Mouse (Mus musculus): ENCODE results near the gene Flg. TPM values are rescaled to one million over a fixed set of nuclear protein-coding genes. Genes with fewer than 3 reads are reported as not detected.

Gene Flg
- polyA plus RNA-seq (2011; ENCODE audit: insufficient read depth, insufficient read length, low read depth, missing spikeins), result 0.65 TPM in 1 of 2 replicates, not detected in the other

DNA sequence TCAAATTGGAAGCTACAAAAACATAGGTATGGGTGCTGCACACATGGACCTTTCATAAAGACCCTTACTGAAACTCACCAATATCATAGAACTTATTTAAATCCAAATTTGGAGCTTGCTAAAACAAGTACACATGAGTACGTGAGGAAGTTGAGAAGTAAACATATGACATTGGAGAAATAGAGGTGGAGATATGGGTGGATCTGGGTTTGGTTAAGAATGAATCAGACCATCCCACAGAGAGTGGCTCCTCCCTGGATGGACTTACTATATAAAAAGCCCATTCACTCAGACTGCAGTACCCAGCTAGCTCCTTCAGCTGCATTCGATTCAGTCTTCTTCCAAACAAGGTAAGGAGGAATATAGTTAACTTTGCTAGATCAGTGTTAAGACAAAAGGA, at the start of gene Flg:
Flg (plus strand) TSS at position 301 of the 400 bp plus-strand sequence.
- H3K4me3 ChIP-seq (ENCODE audit: low read depth, low read length), result no peak within 1 kb of the TSS
- no peak within 1 kb of the TSS for H3K27ac ChIP-seq (ENCODE audit: insufficient read depth, low read length)
- H3K9me3 ChIP-seq (replicated peaks; ENCODE audit: control insufficient read depth, insufficient read depth, low read length, poor library complexity, severe bottlenecking), result no peaks in the 10 kb centered on the region
- TF ChIP-seq POLR2A (IDR thresholded peaks at IDR 0.05; ENCODE audit: insufficient read depth, low read length) (no peak), CTCF (IDR thresholded peaks at IDR 0.05; ENCODE audit: low read depth, low read length) (no peak), EP300 (IDR thresholded peaks at IDR 0.05; ENCODE audit: insufficient read depth, low read depth, low read length) (no peak)
- no peak within 1 kb of the TSS for H3K9ac ChIP-seq (ENCODE audit: low read depth, poor library complexity, severe bottlenecking)
- no peaks in the 10 kb centered on the region for H3K36me3 ChIP-seq (ENCODE audit: control insufficient read depth, insufficient read depth, low read length, poor library complexity, severe bottlenecking)
- H3K27me3 ChIP-seq (ENCODE audit: control insufficient read depth, insufficient read depth, low read length, poor library complexity, severe bottlenecking), result no peaks in the 10 kb centered on the region
- H3K4me1 ChIP-seq (ENCODE audit: control insufficient read depth, insufficient read depth, low read length), result no peaks in the 10 kb centered on the region

DNA sequence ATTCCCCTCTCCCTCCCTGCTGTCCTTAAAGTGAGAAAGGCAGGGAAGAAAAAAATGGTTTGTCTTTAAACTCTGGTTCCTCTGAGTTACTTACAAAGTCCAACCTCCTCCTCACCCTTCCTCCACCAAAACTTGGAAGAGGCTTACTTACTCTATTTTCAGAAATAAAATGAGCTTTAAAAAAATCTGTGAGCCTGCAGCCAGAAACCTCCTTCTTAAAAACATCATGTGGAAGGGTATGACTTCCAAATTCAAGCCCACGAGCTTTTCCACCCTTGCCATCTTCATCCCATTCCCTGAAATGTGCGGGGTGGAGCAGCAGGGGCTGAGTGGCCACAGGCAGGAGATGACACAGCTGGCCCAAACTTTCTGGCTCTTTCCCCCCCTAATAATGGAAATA, 24.2 kb downstream of the Flg start:
- Histone ChIP-seq H3K9ac (ENCODE audit: low read depth, poor library complexity, severe bottlenecking) (no peak overlapping the region), H3K36me3 (ENCODE audit: control insufficient read depth, insufficient read depth, low read length, poor library complexity, severe bottlenecking) (no peaks in the 10 kb centered on the region), H3K4me1 (ENCODE audit: control insufficient read depth, insufficient read depth, low read length) (no peaks in the 10 kb centered on the region), H3K4me3 (ENCODE audit: low read depth, low read length) (no peak overlapping the region), H3K27ac (ENCODE audit: insufficient read depth, low read length) (no peak overlapping the region), H3K9me3 (replicated peaks; ENCODE audit: control insufficient read depth, insufficient read depth, low read length, poor library complexity, severe bottlenecking) (no peaks in the 10 kb centered on the region), H3K27me3 (ENCODE audit: control insufficient read depth, insufficient read depth, low read length, poor library complexity, severe bottlenecking) (no peaks in the 10 kb centered on the region)
- TF ChIP-seq POLR2A (IDR thresholded peaks at IDR 0.05; ENCODE audit: insufficient read depth, low read length) (no peak), CTCF (IDR thresholded peaks at IDR 0.05; ENCODE audit: low read depth, low read length) (no peak), EP300 (IDR thresholded peaks at IDR 0.05; ENCODE audit: insufficient read depth, low read depth, low read length) (no peak)

DNA sequence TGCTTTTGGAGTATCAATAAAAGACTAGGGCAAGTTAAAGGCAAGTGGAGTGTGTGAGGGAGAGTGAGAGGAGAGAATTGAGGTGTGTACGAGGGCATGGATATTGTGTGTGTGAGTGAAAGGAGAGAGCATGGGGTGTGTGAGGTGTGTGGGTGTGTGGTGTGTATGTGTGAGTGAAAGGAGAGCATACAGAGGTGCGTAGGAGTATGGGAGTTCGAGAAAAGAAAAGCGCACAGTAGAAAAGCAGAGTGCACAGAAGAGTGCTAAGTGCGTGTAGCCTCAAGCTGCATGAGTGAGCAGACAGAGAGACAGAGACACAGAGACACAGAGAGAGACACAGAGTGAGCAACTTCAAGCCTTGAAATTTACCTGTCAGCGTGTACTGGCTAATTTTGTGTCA, 26.5 kb downstream of the Flg start:
- Histone ChIP-seq H3K27me3 (ENCODE audit: control insufficient read depth, insufficient read depth, low read length, poor library complexity, severe bottlenecking) (no peaks in the 10 kb centered on the region), H3K27ac (ENCODE audit: insufficient read depth, low read length) (no peak overlapping the region), H3K36me3 (ENCODE audit: control insufficient read depth, insufficient read depth, low read length, poor library complexity, severe bottlenecking) (no peaks in the 10 kb centered on the region), H3K4me3 (ENCODE audit: low read depth, low read length) (no peak overlapping the region), H3K4me1 (ENCODE audit: control insufficient read depth, insufficient read depth, low read length) (no peaks in the 10 kb centered on the region), H3K9ac (ENCODE audit: low read depth, poor library complexity, severe bottlenecking) (no peak overlapping the region), H3K9me3 (replicated peaks; ENCODE audit: control insufficient read depth, insufficient read depth, low read length, poor library complexity, severe bottlenecking) (no peaks in the 10 kb centered on the region; the same call in 1 of the 2 replicates)
- no peak for TF ChIP-seq POLR2A (IDR thresholded peaks at IDR 0.05; ENCODE audit: insufficient read depth, low read length)

GRCm38 (mm10) chr3:93301896-93302295, 28.6 kb downstream of the Flg start:
- no peak for TF ChIP-seq EP300 (IDR thresholded peaks at IDR 0.05; ENCODE audit: insufficient read depth, low read depth, low read length)
- TF ChIP-seq CTCF (IDR thresholded peaks at IDR 0.05; ENCODE audit: low read depth, low read length), result no peak
- TF ChIP-seq POLR2A (IDR thresholded peaks at IDR 0.05; ENCODE audit: insufficient read depth, low read length), result no peak
- Histone ChIP-seq H3K27ac (ENCODE audit: insufficient read depth, low read length) (no peak overlapping the region), H3K4me1 (ENCODE audit: control insufficient read depth, insufficient read depth, low read length) (no peaks in the 10 kb centered on the region), H3K27me3 (ENCODE audit: control insufficient read depth, insufficient read depth, low read length, poor library complexity, severe bottlenecking) (no peaks in the 10 kb centered on the region), H3K36me3 (ENCODE audit: control insufficient read depth, insufficient read depth, low read length, poor library complexity, severe bottlenecking) (no peaks in the 10 kb centered on the region), H3K4me3 (ENCODE audit: low read depth, low read length) (no peak overlapping the region), H3K9me3 (replicated peaks; ENCODE audit: control insufficient read depth, insufficient read depth, low read length, poor library complexity, severe bottlenecking) (no peaks in the 10 kb centered on the region; the same call in 1 of the 2 replicates), H3K9ac (ENCODE audit: low read depth, poor library complexity, severe bottlenecking) (no peak overlapping the region)

DNA sequence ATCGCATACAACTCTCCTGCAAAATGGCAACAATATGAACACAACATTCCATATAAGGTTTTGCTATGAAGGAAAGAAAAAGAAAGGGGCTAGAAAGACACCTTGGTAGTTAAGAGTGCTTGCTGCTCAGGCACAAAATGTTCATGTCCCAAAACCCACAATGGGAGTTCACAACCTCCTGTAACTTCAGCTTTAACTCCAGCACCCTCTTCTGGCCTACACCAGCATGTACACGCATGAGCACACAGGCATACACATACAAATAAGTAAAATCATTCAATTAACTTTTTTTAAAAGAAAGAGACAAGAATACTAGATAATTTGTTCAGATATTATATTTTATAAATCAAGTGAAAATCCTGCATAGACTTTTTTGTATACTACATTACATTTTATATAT, 32.8 kb downstream of the Flg start:
- no peaks in the 10 kb centered on the region for H3K36me3 ChIP-seq (ENCODE audit: control insufficient read depth, insufficient read depth, low read length, poor library complexity, severe bottlenecking)
- no peak overlapping the region for H3K9ac ChIP-seq (ENCODE audit: low read depth, poor library complexity, severe bottlenecking)
- no peaks in the 10 kb centered on the region for H3K27me3 ChIP-seq (ENCODE audit: control insufficient read depth, insufficient read depth, low read length, poor library complexity, severe bottlenecking)
- H3K9me3 ChIP-seq (replicated peaks; ENCODE audit: control insufficient read depth, insufficient read depth, low read length, poor library complexity, severe bottlenecking), result no peaks in the 10 kb centered on the region; the same call in 1 of the 2 replicates
- TF ChIP-seq POLR2A (IDR thresholded peaks at IDR 0.05; ENCODE audit: insufficient read depth, low read length), result no peak
- peak; percentile 20 for TF ChIP-seq CTCF (IDR thresholded peaks at IDR 0.05; ENCODE audit: low read depth, low read length)
- H3K27ac ChIP-seq (ENCODE audit: insufficient read depth, low read length), result no peak overlapping the region
- no peak overlapping the region for H3K4me3 ChIP-seq (ENCODE audit: low read depth, low read length)
- no peaks in the 10 kb centered on the region for H3K4me1 ChIP-seq (ENCODE audit: control insufficient read depth, insufficient read depth, low read length)

DNA sequence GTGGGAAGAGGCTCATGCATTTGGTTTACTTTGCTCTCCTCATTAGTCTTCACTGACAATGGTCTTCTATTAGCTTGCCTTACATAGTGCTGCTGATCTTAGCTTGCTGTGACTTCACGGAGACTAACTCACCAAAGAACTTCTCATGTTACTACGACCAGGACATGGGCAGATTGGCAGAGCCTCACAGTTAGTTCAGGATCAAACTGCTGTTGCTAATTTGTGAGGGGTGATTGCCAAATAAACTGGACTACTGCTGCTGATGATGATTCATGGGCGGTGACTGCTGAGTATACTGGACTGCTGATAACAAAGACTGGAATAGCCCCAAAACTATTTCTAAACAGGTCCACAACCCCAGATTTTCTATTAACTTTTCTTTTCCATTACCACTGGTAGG, 38.0 kb downstream of the Flg start:
- Histone ChIP-seq H3K4me3 (ENCODE audit: low read depth, low read length) (no peak overlapping the region), H3K27me3 (ENCODE audit: control insufficient read depth, insufficient read depth, low read length, poor library complexity, severe bottlenecking) (no peaks in the 10 kb centered on the region), H3K27ac (ENCODE audit: insufficient read depth, low read length) (no peak overlapping the region), H3K4me1 (ENCODE audit: control insufficient read depth, insufficient read depth, low read length) (no peaks in the 10 kb centered on the region), H3K9ac (ENCODE audit: low read depth, poor library complexity, severe bottlenecking) (no peak overlapping the region), H3K36me3 (ENCODE audit: control insufficient read depth, insufficient read depth, low read length, poor library complexity, severe bottlenecking) (no peaks in the 10 kb centered on the region), H3K9me3 (replicated peaks; ENCODE audit: control insufficient read depth, insufficient read depth, low read length, poor library complexity, severe bottlenecking) (no peaks in the 10 kb centered on the region)
- TF ChIP-seq POLR2A (IDR thresholded peaks at IDR 0.05; ENCODE audit: insufficient read depth, low read length) (no peak), EP300 (IDR thresholded peaks at IDR 0.05; ENCODE audit: insufficient read depth, low read depth, low read length) (no peak), CTCF (IDR thresholded peaks at IDR 0.05; ENCODE audit: low read depth, low read length) (no peak)

All from ES-Bruce4 (cell line).